Mouse (Mus musculus) layer of hippocampus, postnatal 10 days (tissue): ENCODE measurements around the gene Hmcn1. TPM values are rescaled to one million over a fixed set of nuclear protein-coding genes. Genes with fewer than 3 reads are reported as not detected.

ENCODE experiments used
- DNase-seq, 2 experiments: peaks; one replicate each; pipeline ENCODE4 v3.0.0; 2021; ENCODE audit warnings: low spot score in 2 of 2
- long read RNA-seq: library from polyadenylated mRNA; stranded (forward); transcript quantifications from one replicate; pipeline ENCODE4 v2.0.0, GENCODE M21; 2023
- total RNA-seq, 2 experiments: library from RNA; stranded (reverse); gene quantifications; 2 replicates each; pipeline ENCODE4 v1.2.3; 2021

Hmcn1 gene
- 1 to 10 TPM; 6.1 to 7.6 TPM for total RNA-seq
- long read RNA-seq, partial matches to known transcripts, result 0 of 1 reads
- long read RNA-seq, other reads (novel, unspliced or antisense), result 1 of 1 reads

- peak; percentile 10 to 35 for DNase-seq
Observed at GRCm38 (mm10) chr1:150993162-150994064, at the start of gene Hmcn1. Gene Hmcn1 (minus strand): TSS chr1:150993435.

- no peak for DNase-seq
Observed at GRCm38 (mm10) chr1:151040945-151041649, 47.9 kb upstream of the Hmcn1 start.

GRCm38 (mm10) chr1:151040290-151040689 lies 47.1 kb upstream of the Hmcn1 start:
- no peak for DNase-seq

- DNase-seq, result no peak
Observed at GRCm38 (mm10) chr1:151039189-151039588, 46.0 kb upstream of the Hmcn1 start.

- no peak for DNase-seq
Observed at GRCm38 (mm10) chr1:151038566-151038965, 45.3 kb upstream of the Hmcn1 start.

GRCm38 (mm10) chr1:151036405-151036985 lies 43.3 kb upstream of the Hmcn1 start:
- no peak for DNase-seq

GRCm38 (mm10) chr1:151035766-151036165 lies 42.5 kb upstream of the Hmcn1 start:
- no peak for DNase-seq

- peak; percentile 74 to 78 for DNase-seq
Observed at GRCm38 (mm10) chr1:151034993-151035592, 41.9 kb upstream of the Hmcn1 start.

GRCm38 (mm10) chr1:151033291-151033690 lies 40.1 kb upstream of the Hmcn1 start:
- no peak for DNase-seq

GRCm38 (mm10) chr1:151031581-151031980 lies 38.3 kb upstream of the Hmcn1 start:
- no peak for DNase-seq

GRCm38 (mm10) chr1:151031086-151031485 lies 37.9 kb upstream of the Hmcn1 start:
- DNase-seq, result no peak

GRCm38 (mm10) chr1:151025049-151025773 lies 32.0 kb upstream of the Hmcn1 start:
- DNase-seq, result no peak

- DNase-seq, result no peak
Observed at GRCm38 (mm10) chr1:151019273-151019890, 26.1 kb upstream of the Hmcn1 start.

- DNase-seq, result peak; percentile 64 to 75
Observed at GRCm38 (mm10) chr1:151011056-151011455, 17.8 kb upstream of the Hmcn1 start.

GRCm38 (mm10) chr1:151009115-151009797 lies 16.0 kb upstream of the Hmcn1 start:
- peak; percentile 72 to 79 for DNase-seq

- DNase-seq, result no peak
Observed at GRCm38 (mm10) chr1:151007747-151008146, 14.5 kb upstream of the Hmcn1 start.

- no peak for DNase-seq
Observed at GRCm38 (mm10) chr1:151004007-151004406, 10.8 kb upstream of the Hmcn1 start.

GRCm38 (mm10) chr1:151001868-151002428 lies 8.7 kb upstream of the Hmcn1 start:
- DNase-seq, result no peak

GRCm38 (mm10) chr1:151000714-151001113 lies 7.5 kb upstream of the Hmcn1 start:
- no peak for DNase-seq
